Mouse (Mus musculus): ENCODE measurements at regions not wholly inside any gene's neighbourhood (a gene's known extent, or its start where the extent isn't known, plus 50 kb on each side); places are given as distances from the start of the nearest gene placed in this dataset.

- no peak for TF ChIP-seq CTCF (IDR thresholded peaks at IDR 0.05; ENCODE audit: extremely low read depth, insufficient read depth, low read length)
- TF ChIP-seq POLR2A (IDR thresholded peaks at IDR 0.05; ENCODE audit: extremely low read depth, insufficient read depth, low read length) = no peak
Observed at GRCm38 (mm10) chr1:186307627-186308026, 190.5 kb upstream of the Lyplal1 start.

All from cortical plate, adult 2 months (tissue).